Mouse (Mus musculus): ENCODE results near the gene Pcsk6. TPM values are rescaled to one million over a fixed set of nuclear protein-coding genes. Genes with fewer than 3 reads are reported as not detected.

Pcsk6 gene
- polyA plus RNA-seq, 1 experiment from 2014 or later: 2.7 TPM

GRCm38 (mm10) chr7:66003865-66004638, 142.5 kb downstream of the Pcsk6 start:
- Histone ChIP-seq H3K4me2 (ENCODE audit: low read depth, low read length, severe bottlenecking) (no peak overlapping the region), H3K9me3 (ENCODE audit: control insufficient read depth, low read length) (no peaks in the 10 kb centered on the region; the same call in 1 of the 2 replicates), H3K36me3 (ENCODE audit: control insufficient read depth, insufficient read depth, low read length) (no peaks in the 10 kb centered on the region), H3K9ac (ENCODE audit: low read length) (no peak overlapping the region), H3K4me1 (replicated peaks; ENCODE audit: control insufficient read depth, insufficient read depth, low read length) (no peaks in the 10 kb centered on the region), H3K27me3 (ENCODE audit: control insufficient read depth, insufficient read depth, low read length) (no peaks in the 10 kb centered on the region), H3K4me3 (ENCODE audit: low read depth, low read length) (no peak overlapping the region), H3K27ac (ENCODE audit: low read depth, low read length) (no peak overlapping the region)
- 70% methylated on average over 13 of the region's 13 CpGs for WGBS
- DNase-seq (ENCODE audit: low spot score) (no peak), ATAC-seq (replicated peaks; ENCODE audit: low FRiP score) (no peak)

GRCm38 (mm10) chr7:66005066-66005465, 143.5 kb downstream of the Pcsk6 start:
- no peak overlapping the region for H3K27ac ChIP-seq (ENCODE audit: low read depth, low read length)
- no peaks in the 10 kb centered on the region for H3K9me3 ChIP-seq (ENCODE audit: control insufficient read depth, low read length)
- no peaks in the 10 kb centered on the region for H3K36me3 ChIP-seq (ENCODE audit: control insufficient read depth, insufficient read depth, low read length)
- ATAC-seq (replicated peaks; ENCODE audit: low FRiP score) (no peak), DNase-seq (ENCODE audit: low spot score) (no peak)
- no peak overlapping the region for H3K9ac ChIP-seq (ENCODE audit: low read length)
- WGBS: 87% methylated on average over 10 of the region's 10 CpGs
- no peak overlapping the region for H3K4me2 ChIP-seq (ENCODE audit: low read depth, low read length, severe bottlenecking)
- no peaks in the 10 kb centered on the region for H3K4me1 ChIP-seq (replicated peaks; ENCODE audit: control insufficient read depth, insufficient read depth, low read length)
- no peak overlapping the region for H3K4me3 ChIP-seq (ENCODE audit: low read depth, low read length)
- no peaks in the 10 kb centered on the region for H3K27me3 ChIP-seq (ENCODE audit: control insufficient read depth, insufficient read depth, low read length)

DNA sequence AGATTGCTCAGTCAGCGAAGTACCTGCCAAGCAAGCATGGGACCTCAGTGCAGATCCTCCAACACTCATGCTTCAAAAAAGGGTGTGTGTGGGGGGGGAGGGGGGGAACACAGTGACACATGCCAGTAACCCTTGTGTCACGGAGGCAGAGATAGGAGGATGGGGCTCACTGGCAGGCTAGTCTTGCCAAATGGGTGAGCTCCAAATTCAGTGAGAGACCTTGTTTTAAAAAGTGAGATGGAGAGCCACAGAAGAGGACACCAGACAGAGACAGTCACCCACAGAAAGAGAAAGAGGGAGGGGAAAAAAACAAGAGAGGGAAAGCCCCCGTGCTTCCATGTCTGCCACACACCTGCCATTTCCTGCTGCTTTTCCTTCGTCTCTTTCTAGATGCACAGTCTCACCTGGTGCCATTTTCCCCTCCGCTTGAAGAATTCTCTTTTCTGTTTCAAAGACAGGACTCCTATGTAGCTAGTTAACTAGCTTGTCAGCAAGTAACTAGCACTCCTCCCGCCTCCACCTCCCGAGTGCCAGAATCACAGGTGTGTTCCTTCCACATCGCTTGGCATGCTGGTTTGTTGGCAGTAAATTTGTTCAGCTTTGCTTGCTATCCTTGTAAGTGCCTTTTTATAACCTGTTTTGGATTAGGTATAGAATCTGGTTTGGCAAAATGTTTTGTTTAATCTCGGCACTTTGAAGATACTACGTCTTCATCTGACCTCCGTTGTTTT, 146.8 kb downstream of the Pcsk6 start:
- no peak for ATAC-seq (replicated peaks; ENCODE audit: low FRiP score)

GRCm38 (mm10) chr7:66008892-66009273, 147.3 kb downstream of the Pcsk6 start:
- DNase-seq (ENCODE audit: low spot score): no peak
- 93% methylated on average over 16 of the region's 16 CpGs for WGBS

More for the DNA sequence above, 146.8 kb downstream of the Pcsk6 start:
- H3K36me3 ChIP-seq (ENCODE audit: control insufficient read depth, insufficient read depth, low read length): no peaks in the 10 kb centered on the region
- H3K4me2 ChIP-seq (ENCODE audit: low read depth, low read length, severe bottlenecking): no peak overlapping the region
- H3K27me3 ChIP-seq (ENCODE audit: control insufficient read depth, insufficient read depth, low read length): no peaks in the 10 kb centered on the region
- H3K9me3 ChIP-seq (ENCODE audit: control insufficient read depth, low read length): no peaks in the 10 kb centered on the region
- H3K4me3 ChIP-seq (ENCODE audit: low read depth, low read length): no peak overlapping the region
- H3K4me1 ChIP-seq (replicated peaks; ENCODE audit: control insufficient read depth, insufficient read depth, low read length): 0 out of 2 replicates have a peak, but pooled peaks cover 3% of the 10 kb centered on the region
- H3K9ac ChIP-seq (ENCODE audit: low read length): no peak overlapping the region
- 89% methylated on average over 11 of the region's 11 CpGs for WGBS
- H3K27ac ChIP-seq (ENCODE audit: low read depth, low read length): no peak overlapping the region
- no peak for DNase-seq (ENCODE audit: low spot score)

GRCm38 (mm10) chr7:66010518-66010917, 149.0 kb downstream of the Pcsk6 start:
- no peaks in the 10 kb centered on the region for H3K36me3 ChIP-seq (ENCODE audit: control insufficient read depth, insufficient read depth, low read length)
- 0 out of 2 replicates have a peak, but pooled peaks cover 3% of the 10 kb centered on the region for H3K4me1 ChIP-seq (replicated peaks; ENCODE audit: control insufficient read depth, insufficient read depth, low read length)
- WGBS: 80% methylated on average over 6 of the region's 6 CpGs
- no peak overlapping the region for H3K27ac ChIP-seq (ENCODE audit: low read depth, low read length)
- ATAC-seq (replicated peaks; ENCODE audit: low FRiP score) (no peak), DNase-seq (ENCODE audit: low spot score) (no peak)
- H3K27me3 ChIP-seq (ENCODE audit: control insufficient read depth, insufficient read depth, low read length): no peaks in the 10 kb centered on the region
- no peak overlapping the region for H3K4me3 ChIP-seq (ENCODE audit: low read depth, low read length)
- no peaks in the 10 kb centered on the region for H3K9me3 ChIP-seq (ENCODE audit: control insufficient read depth, low read length)
- H3K9ac ChIP-seq (ENCODE audit: low read length): no peak overlapping the region
- H3K4me2 ChIP-seq (ENCODE audit: low read depth, low read length, severe bottlenecking): no peak overlapping the region

More at GRCm38 (mm10) chr7:66008892-66009273, 147.3 kb downstream of the Pcsk6 start:
- Histone ChIP-seq H3K4me2 (ENCODE audit: low read depth, low read length, severe bottlenecking) (no peak overlapping the region), H3K27me3 (ENCODE audit: control insufficient read depth, insufficient read depth, low read length) (no peaks in the 10 kb centered on the region), H3K9ac (ENCODE audit: low read length) (no peak overlapping the region), H3K4me1 (replicated peaks; ENCODE audit: control insufficient read depth, insufficient read depth, low read length) (0 out of 2 replicates have a peak, but pooled peaks cover 3% of the 10 kb centered on the region), H3K9me3 (ENCODE audit: control insufficient read depth, low read length) (no peaks in the 10 kb centered on the region), H3K36me3 (ENCODE audit: control insufficient read depth, insufficient read depth, low read length) (no peaks in the 10 kb centered on the region), H3K27ac (ENCODE audit: low read depth, low read length) (no peak overlapping the region), H3K4me3 (ENCODE audit: low read depth, low read length) (no peak overlapping the region)
- ATAC-seq (replicated peaks; ENCODE audit: low FRiP score): no peak

DNA sequence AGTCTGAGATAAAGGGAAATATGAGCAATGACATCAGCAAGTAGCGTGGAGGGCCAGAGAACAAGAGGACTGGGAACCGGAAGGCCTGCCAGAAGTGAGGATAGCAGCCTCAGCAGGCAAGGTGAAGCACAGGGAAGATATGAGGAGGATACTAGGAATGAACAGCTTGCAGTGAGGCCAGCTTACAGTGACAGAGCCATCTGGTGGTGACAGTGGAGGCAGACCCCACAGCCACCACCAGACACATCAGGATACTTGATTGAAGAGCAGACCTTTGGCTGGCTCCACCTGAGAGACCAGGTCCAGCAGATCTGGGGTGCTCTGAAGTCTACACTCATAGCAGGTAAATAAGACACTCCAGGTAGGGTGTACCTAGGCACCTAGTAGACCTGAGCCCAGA, 166.2 kb downstream of the Pcsk6 start:
- ATAC-seq (replicated peaks; ENCODE audit: low FRiP score) (no peak), DNase-seq (ENCODE audit: low spot score) (no peak)
- H3K4me3 ChIP-seq (ENCODE audit: low read depth, low read length): no peak overlapping the region
- no peaks in the 10 kb centered on the region for H3K4me1 ChIP-seq (replicated peaks; ENCODE audit: control insufficient read depth, insufficient read depth, low read length)
- H3K36me3 ChIP-seq (ENCODE audit: control insufficient read depth, insufficient read depth, low read length): no peaks in the 10 kb centered on the region
- WGBS: 79% methylated on average over 2 of the region's 2 CpGs
- no peaks in the 10 kb centered on the region for H3K27me3 ChIP-seq (ENCODE audit: control insufficient read depth, insufficient read depth, low read length)
- H3K4me2 ChIP-seq (ENCODE audit: low read depth, low read length, severe bottlenecking): no peak overlapping the region
- no peak overlapping the region for H3K27ac ChIP-seq (ENCODE audit: low read depth, low read length)
- H3K9me3 ChIP-seq (ENCODE audit: control insufficient read depth, low read length): no peaks in the 10 kb centered on the region
- no peak overlapping the region for H3K9ac ChIP-seq (ENCODE audit: low read length)

GRCm38 (mm10) chr7:66028766-66029512, 167.4 kb downstream of the Pcsk6 start:
- no peaks in the 10 kb centered on the region for H3K4me1 ChIP-seq (replicated peaks; ENCODE audit: control insufficient read depth, insufficient read depth, low read length)
- no peaks in the 10 kb centered on the region for H3K36me3 ChIP-seq (ENCODE audit: control insufficient read depth, insufficient read depth, low read length)
- H3K9ac ChIP-seq (ENCODE audit: low read length): no peak overlapping the region
- no peak overlapping the region for H3K4me2 ChIP-seq (ENCODE audit: low read depth, low read length, severe bottlenecking)
- H3K27me3 ChIP-seq (ENCODE audit: control insufficient read depth, insufficient read depth, low read length): no peaks in the 10 kb centered on the region
- H3K9me3 ChIP-seq (ENCODE audit: control insufficient read depth, low read length): no peaks in the 10 kb centered on the region
- no peak for ATAC-seq (replicated peaks; ENCODE audit: low FRiP score)
- no peak for DNase-seq (ENCODE audit: low spot score)
- H3K4me3 ChIP-seq (ENCODE audit: low read depth, low read length): no peak overlapping the region
- 48% methylated on average over 6 of the region's 6 CpGs for WGBS
- no peak overlapping the region for H3K27ac ChIP-seq (ENCODE audit: low read depth, low read length)

DNA sequence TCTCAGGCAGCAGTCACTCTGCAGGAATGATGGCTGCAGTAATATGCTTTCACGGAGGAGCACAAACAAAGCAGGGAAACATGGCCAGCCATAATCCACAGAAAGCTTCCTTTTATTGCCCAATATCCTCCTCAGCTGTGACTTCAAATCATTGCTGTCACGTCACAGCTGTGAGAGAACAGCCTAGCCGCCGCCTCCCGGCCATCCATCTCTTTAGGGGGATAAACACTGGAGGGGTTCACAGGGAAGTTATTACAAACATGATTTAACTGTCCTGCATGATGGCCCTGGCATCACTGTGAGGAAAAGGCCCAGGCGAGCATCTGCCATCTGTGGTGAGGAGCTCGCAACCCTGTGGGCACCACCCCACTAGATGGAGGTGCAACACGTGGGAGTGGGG, 175.3 kb downstream of the Pcsk6 start:
- Histone ChIP-seq H3K9me3 (ENCODE audit: control insufficient read depth, low read length) (no peaks in the 10 kb centered on the region), H3K4me1 (replicated peaks; ENCODE audit: control insufficient read depth, insufficient read depth, low read length) (no peaks in the 10 kb centered on the region), H3K9ac (ENCODE audit: low read length) (no peak overlapping the region), H3K4me3 (ENCODE audit: low read depth, low read length) (no peak overlapping the region), H3K36me3 (ENCODE audit: control insufficient read depth, insufficient read depth, low read length) (no peaks in the 10 kb centered on the region), H3K4me2 (ENCODE audit: low read depth, low read length, severe bottlenecking) (no peak overlapping the region), H3K27ac (ENCODE audit: low read depth, low read length) (no peak overlapping the region), H3K27me3 (ENCODE audit: control insufficient read depth, insufficient read depth, low read length) (no peaks in the 10 kb centered on the region)
- ATAC-seq (replicated peaks; ENCODE audit: low FRiP score) (no peak), DNase-seq (ENCODE audit: low spot score) (no peak)
- WGBS: 83% methylated on average over 8 of the region's 8 CpGs
